Mouse (Mus musculus) testis, postnatal 10 days (tissue): ENCODE results near the gene Snd1.

Source experiments
- DNase-seq: peaks from one replicate; pipeline ENCODE4 v3.0.0; 2021; ENCODE audit warnings: low spot score

Snd1 gene

DNA sequence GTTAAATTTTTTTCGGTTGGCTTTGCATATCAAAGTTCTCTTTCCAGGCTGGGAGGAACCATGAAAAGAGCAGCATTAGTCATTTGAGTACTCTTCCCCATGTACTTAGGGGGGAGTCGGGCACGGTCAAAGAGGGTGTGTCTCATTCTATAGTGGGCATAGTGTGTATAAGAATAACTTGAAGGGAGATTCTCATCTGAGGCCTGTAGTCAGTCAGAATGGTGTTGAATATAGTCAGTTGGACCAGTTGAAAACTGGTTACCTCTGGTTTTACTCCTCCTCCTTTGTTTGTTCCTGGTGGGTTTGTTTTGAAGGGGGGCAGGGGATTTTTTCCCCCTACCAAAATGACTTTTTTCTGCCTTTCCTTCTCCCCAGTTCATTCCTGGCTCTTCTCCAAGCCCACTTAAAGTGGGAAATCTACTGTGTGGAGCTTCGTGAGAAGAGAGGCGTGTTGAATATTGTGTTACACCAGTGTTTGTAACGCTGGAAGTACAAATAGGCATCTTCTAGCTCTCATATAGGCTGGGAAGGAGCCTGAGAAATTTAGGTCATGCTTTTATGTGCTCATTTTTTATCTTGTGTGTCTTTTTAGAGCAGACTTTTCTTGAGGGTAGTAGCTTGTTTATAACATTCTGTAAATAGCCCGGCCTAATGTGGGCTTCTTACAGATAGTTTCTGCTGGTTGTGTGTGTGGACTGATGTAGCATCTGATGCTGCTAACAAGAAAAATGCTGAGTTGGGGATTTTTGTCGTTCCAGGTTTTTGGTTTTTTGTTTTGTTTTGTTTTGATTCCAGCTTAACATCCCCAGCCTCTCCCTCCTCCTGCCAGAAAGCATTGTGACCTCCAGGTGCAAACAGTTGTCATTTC lies 231.4 kb downstream of the Snd1 start:
- DNase-seq: no peak

DNA sequence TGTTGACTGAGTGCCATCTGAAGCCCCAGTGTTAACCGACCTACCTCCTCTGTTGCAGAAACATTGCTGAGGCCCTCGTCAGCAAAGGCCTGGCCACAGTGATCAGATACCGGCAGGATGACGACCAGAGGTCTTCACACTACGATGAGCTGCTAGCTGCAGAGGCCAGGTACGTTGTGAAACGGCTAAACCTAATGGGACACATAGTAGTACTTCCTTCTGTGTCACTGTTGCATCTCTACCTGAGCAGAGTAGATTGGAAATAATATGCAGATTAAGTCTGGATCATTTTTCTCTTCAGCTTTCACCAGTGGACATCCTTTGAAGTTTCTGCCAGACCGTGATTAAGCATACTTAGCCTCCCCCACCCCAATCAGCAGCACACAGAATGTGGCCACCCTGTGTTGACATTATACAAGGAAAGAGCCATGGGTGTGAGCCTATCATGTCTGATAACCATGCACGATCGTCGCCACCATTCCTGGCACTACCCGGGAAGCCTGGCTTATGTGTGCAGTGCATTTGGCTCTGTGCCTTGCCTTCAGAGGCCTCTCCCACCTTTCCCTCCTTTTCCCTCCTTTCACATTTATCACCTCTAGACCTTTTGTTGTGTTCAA lies 232.1 kb downstream of the Snd1 start:
- DNase-seq: no peak

DNA sequence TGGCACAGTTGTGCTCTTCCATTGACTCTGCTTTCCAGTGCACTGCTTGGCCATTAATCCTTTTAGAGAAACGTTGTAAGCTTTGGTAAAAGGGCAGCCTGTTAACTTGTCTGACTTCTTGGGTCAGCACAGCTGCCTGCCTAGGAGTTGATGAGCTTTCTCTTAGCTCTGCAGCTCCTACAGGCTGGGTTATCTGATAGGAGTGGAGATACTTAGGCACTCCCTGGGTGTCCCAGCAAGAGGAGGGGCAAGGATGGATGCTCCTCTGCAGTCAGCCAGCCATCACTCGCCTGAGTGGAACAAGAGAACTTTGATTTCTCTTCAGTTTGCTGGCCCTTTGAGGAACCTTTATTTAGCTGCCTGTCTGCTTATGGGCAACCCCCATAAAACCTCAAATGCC lies 235.1 kb downstream of the Snd1 start:
- DNase-seq: no peak

DNA sequence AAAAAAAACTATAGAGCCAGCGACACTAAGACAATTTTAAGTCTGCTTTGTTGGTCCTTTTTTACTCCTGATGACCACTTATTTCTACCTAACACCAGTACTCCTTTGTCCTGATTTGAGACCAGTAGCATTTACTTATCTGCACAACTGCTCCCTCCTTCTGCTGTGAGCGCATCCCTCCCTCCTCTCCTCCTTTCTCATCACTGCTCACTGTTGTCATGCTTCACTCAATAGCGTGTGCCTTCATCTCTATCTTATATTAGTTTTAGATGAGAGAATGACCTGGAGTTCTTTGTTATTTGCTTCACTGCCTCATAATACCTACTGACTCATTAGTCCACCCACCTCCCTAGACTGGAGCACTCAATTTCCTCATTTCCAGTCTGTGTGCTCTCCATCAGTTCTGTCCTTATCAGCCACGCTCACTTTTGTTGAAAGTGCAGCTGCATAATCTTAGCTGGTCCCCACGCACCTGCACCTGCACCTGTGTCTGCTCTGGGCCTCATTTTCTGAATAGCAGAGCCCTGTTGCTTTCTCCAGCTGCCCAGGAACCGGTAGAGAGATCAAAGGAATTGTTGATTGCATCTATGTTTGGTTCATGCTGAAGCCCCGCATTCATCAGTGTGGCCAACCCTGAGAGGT lies 242.4 kb downstream of the Snd1 start:
- no peak for DNase-seq

DNA sequence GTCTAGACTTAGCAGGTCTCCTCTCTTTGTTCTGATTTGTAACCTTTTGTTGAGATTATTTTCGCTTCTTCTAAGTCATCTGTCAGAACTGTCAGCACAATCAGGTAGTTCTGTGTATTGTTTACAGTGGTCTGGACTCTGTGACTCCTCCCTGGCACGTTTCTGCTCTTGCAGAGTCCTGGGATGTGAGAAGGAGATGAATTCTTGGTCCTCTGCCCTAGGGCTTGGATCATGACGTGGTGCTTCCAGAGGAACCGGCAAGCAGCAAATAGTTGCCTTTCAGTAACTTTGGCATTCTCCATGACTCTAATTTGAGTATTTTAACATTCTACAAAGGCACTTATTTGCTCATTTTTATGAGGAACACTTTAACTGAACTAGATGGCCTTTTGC lies 242.9 kb downstream of the Snd1 start:
- DNase-seq: no peak

DNA sequence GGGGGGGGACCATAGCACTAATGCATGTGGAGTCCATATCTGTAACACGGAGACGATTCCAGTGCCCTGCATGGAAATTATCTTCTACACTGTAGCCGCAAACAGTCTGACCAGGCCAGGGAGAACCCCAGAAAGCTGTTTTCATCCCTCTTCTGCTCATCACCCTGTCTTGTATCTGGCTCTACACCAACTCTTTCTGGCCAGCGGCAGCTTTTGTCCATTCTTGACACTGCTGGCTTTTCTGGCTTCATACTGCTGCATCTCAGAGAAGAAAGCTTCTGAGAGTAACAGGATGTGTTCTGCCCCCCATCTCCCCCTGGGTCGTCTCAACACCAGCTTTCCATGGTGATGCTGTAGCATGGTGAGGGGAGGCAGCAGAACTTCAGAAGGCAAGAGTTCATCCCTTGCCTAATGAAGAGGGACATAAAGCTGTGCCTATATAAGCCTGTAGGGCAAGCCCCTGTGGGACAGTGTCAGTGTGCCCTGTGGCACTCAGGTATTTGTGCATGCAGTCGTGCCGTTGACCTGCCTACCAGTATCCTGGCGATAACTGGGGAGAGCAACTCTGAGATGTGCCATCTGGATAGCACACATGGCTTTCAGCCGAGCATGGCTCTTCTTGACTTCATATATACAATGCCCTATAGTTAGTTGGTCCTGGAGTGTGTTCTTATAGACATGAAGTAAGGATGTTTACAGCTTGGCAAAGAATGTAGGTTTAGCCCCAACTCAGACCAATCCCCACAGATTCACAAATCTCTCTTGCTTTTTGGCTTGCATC lies 245.6 kb downstream of the Snd1 start:
- DNase-seq: no peak

DNA sequence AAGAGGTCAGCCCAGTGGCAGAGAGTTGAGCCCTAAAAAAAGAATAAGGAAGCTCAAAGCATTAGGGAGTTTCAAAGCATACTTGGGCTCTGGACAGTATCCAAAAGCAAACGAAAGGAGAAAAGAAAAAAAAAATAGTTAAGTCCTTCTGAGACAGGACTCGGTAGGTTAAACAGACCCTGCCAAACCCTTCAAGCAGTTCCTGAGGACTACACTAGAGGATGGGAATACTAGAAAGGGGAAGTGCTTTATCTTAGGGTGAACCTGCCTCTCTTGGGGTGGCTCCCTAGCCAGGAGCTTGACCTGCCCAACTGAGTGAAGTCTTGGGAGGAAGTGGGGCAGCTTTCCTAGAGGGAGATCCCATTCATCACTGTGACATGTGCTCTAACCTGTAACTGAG lies 248.1 kb downstream of the Snd1 start:
- no peak for DNase-seq

DNA sequence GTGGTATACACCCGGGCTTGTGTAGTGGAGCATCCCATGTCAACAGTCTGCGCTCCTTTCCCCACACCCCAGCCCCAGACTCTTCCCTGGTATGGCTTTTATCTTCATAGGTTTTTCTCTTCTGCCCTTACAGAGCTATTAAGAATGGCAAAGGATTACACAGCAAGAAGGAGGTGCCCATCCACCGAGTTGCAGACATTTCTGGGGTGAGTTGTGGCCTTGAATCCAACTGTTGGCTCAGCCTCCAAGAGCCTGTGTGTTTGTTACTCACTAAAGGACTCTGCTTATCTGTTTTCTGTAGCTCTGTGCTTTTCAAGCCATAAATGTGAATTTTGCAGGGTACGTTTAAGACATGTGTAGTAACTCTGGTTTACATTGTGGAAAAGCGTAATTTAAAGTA lies 249.8 kb downstream of the Snd1 start:
- DNase-seq: no peak

DNA sequence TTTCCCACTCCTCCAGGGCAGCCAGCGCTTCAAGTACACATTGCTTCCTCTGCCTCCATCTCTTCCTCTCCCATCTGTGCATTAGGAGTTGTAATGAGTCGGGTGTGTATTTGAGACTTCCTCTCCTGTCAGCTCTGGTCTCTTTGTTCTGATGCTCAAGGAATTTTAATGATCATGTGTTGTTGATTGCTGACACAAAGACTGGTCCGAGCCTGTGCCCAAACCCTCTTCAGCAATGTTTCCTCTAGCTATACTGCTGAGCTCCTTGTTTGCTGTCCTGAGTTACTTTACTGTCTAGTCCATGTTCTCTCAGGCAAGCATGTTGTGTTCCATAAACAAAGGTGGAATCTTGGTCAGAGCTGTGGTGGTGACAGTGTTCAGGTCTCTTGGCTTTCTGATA lies 254.3 kb downstream of the Snd1 start:
- no peak for DNase-seq

DNA sequence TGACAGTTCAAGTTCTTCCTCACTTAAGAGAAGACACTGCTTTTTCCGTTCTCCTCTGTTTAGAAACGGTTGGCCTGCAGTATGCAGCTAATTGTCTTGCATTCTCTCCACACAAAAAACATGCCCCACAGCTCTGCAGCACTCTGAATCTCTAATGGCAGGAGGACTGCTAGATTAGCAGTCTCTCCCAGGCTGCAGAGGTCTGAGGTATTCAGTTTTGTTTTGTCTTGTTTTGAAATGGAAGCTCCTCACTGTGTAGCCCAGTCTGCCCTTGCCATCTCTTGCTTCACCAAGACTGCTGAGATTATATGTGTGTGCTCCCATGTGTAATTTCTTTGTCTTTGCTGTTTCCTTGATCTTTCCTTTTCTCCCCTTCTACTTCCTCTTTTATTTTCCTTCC lies 254.7 kb downstream of the Snd1 start:
- no peak for DNase-seq

DNA sequence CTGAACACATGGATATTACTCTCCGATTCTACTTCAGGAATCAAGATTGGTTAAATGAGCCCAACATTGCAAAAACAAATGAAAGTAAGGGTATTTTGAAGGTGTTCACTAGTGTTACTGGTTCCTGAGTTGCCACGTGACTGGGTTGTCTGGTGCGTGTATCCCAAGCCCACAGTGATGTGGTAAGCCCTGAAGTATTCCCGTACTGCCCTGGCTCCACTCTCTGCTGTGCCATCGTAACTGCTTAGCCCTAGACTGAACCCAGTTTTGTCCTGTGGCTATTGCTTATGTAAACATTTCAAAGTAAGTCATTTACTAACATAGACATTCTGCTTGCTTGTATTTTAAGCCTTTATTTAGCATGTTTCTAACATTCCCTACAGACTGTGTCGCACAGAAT lies 256.3 kb downstream of the Snd1 start:
- no peak for DNase-seq

DNA sequence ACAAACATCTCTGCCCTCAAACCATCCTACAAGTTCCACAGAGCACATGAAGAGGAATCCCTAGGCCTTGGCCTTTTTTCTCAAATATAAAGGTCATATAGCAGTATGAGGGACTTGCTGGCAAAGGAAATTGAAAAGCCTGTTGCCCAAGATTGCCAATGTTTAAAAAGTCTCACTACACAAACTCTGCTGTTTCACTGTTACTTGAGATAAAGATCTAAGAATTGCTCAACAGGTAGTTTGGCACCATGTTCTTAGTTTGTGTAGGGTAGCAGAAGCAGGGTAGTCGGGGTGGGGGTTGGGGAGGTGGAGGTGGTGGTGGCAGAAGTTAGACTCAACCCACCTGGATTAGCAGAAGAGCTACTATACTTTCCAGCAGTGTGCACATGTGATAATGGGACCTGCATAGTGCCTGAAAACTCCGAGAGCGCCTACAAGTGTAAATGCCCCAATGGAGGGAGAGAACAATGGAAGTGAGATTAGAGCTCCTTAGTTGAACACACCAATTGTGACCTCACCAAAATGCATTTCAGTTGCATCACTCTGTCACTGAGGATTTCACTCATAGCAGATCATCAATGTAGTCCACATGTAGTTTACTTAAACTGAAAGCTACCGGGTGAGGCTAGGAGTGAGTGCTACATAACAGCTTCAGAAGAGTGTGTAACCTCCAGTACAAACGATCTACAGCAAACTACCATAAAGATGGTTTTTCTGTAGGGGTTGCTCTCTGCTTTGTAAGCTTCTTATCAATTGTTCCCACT lies 259.1 kb downstream of the Snd1 start:
- DNase-seq: no peak

DNA sequence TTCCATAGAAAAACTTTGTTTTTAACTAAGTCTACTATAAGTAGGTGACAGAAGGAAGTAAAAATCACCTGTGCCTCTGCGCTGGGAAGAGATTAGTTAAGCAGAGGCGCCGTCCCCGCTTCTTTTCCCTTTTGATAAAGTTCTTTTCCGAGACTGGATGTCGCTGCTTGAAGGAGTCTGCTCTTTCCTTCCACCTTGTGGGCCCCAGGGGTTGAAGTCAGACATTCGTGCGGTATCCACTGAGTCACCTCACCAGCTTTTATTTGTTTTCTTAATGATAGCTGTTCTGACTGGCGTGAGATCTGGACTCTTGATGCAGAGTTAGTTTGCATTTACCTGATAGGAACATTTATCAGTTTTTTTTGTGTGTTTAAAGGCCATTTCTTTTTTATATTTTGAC lies 260.2 kb downstream of the Snd1 start:
- DNase-seq: no peak

DNA sequence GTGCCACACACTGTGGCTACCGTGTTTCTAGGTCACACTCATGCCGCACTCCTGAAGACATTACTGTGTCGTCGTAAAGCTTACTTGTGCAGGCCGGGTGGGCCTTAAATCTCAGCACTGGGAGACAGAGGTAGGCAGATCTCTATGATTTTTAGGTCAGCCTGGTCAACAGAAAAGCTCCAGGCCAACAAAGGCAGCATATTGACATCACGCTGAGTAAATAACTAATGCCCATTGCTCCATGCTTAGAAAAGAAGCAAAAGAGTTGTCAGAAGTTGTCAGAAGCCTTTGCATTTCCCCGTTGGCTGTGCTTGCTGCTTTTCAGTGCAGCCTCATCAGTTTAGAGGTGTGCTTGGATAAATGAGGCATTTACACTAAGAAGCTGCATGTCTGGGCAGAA lies 261.7 kb downstream of the Snd1 start:
- DNase-seq: no peak

DNA sequence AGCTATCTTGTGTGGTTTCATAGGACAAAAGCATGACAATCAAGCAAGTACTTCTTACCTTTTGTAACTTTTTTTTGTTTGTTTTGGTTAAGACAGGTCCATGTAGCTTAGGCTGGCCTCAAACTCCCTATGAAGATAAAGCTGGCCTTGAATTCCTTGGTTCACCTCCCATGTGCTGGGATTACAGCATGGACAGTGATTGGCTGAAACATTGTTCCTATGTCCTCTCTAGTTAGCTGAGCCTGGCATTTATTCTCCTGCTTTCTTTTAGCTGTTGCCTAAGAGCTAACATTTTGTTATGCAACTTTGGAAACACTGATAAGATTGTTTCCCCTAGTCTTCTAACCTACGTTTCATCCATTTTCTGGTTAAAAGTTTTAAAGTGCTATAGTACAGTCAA lies 262.7 kb downstream of the Snd1 start:
- DNase-seq: no peak

DNA sequence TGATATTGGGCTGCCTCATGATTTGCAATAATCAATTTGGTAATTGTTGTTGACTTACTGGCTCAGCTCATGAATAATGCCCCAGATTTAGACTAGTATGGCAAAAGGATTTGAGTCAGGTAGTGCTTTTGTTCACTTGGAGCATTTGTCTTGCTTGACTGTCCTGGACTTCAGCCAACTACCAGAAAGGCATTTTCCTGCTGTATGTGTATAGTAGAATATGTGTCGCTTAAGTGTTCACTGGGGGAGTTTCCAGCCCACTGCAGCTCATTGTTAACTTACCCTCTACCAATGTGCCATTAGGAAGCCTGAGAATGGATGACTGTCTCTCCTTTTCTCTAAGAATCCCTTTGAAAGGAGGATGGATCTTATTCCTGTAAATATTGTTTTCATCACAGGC lies 268.6 kb downstream of the Snd1 start:
- no peak for DNase-seq

DNA sequence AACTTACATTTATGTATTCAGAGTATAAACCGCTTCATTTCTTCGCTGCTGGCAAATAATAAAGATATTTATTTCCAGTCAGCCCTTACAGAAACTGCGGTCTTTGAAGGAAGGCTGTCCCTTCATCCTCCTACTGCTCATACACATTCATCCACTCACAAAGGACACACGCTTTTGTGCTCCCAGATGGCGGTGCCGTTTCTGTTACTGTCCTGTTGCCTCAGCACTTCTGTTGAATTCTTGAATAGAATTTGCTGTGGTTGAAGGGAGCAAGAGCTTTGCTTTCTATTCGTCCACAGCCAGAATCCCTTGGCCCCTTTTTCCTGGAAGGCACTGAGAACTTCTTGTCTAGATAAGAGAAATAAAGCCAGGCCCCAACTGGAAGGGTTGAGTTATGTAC lies 270.9 kb downstream of the Snd1 start:
- DNase-seq: no peak

DNA sequence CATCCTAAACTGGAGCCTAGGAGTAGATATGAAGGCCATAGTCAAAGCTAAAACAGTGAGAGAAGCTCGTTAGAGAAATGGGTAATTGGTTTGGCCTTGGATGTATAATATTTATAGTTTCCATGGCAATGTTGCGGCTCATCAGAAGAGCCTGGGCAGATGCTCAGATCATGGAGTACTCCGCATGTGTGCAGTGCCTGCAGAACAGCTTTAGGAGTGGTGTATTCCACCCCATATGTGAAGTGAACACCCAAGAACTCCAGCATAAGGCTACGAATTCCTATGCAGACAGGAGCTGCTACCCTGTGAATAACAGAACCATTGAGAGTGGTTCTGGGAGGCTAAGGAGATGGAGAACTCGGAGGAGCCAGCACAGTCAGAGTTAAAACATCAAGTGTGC lies 272.1 kb downstream of the Snd1 start:
- DNase-seq: no peak

DNA sequence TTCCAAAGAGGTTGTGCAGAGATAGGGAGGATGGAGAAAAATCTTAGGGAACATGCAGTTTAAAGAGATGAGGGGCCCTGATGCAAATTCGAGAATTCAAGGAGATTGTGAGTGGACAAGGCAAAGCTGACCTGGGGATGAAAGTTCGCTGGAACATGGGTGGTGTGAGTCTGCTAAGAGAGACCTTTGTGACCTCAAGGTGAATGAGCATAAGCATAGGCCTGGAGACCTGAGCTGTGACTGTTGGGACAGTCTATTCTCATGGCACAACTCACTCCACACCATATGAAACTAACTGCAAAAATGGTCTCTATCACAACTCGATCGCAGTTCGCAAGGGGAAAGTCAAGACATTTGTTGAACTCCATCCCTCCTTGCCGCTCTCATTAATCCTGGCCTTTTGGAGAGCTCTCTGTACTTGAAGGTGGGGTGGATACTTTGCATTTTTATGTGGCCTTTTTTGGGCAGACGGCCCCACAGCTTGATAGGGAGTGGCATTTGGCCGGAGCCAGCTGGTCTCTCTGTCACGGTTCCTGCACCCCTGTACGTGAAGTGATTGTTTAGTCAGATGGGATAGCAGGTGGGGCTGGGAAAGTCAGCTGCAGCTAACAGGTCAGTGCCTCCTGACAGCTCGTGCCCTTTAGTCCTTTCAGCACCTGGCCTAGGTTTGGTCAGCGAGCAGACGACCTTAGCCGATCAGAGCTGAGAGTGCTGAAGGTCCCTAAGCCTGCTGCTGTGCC lies 273.2 kb downstream of the Snd1 start:
- DNase-seq: no peak

DNA sequence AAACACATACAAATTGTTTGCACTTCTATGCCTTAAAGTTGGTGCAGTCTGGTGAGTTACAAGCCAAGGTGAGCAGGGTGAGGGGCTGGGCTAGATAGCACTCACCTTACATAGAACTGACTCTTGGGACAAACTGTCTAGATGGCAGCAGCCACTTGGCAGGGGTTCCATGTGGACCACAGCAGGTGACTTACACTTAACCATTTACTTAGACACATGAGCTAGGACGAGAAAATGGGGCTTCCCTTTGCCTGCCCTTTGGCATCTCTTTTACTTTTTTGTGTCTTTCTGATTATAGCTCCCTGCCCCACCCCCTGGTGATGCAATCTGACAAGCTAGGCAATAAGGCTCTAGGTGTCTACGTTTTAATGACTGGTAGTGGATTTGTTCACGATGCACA lies 274.3 kb downstream of the Snd1 start:
- no peak for DNase-seq

DNA sequence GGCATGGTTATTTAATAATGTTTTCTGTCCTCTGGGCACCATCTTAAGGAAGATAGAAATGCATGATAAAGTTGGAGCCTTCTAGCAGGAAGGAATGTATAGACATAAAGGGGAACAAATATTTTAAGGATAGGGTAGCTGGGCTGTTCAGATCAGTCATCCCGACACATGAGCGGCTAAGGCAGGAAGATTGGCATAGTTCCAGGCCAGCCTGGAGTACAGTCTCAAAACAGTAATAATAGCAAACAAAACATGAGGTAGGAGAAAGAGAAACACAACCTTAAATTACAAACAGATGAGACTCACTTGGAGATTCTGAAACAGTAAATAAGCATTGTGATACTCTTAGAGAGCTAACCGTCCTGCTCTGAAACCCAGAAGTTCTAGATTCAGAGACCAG lies 276.2 kb downstream of the Snd1 start:
- DNase-seq: no peak
